Mouse (Mus musculus) C2C12 (cell line): ENCODE data around the gene Celf6. TPM values are rescaled to one million over a fixed set of nuclear protein-coding genes. Genes with fewer than 3 reads are reported as not detected.

ENCODE experiments used
- H3K27me3 ChIP-seq: one replicate; pipeline ENCODE4 v1.6.1; 2011; ENCODE audit not compliant: control insufficient read depth, insufficient read depth, insufficient read length
- H3K36me3 ChIP-seq: one replicate; pipeline ENCODE4 v1.6.1; 2011; ENCODE audit not compliant: control insufficient read depth, insufficient read depth
- H3K4me3 ChIP-seq: one replicate; pipeline ENCODE4 v1.5.1; 2011; ENCODE audit warnings: mild to moderate bottlenecking, control low read depth; ENCODE audit not compliant: poor library complexity, insufficient read depth, severe bottlenecking
- H3K79me2 ChIP-seq: one replicate; pipeline ENCODE4 v1.6.1; 2011; ENCODE audit not compliant: control insufficient read depth, insufficient read depth
- H3K79me3 ChIP-seq: one replicate; pipeline ENCODE4 v1.6.1; 2011; ENCODE audit warnings: low read depth, control low read depth
- H3ac ChIP-seq: one replicate; pipeline ENCODE3; 2011; ENCODE audit warnings: low read depth; ENCODE audit not compliant: control insufficient read depth, insufficient read length
- CEBPB ChIP-seq: IDR thresholded peaks from one replicate; pipeline ENCODE4 v1.6.1; 2011; ENCODE audit warnings: low read depth, mild to moderate bottlenecking, control low read depth, moderate library complexity
- CTCF ChIP-seq: IDR thresholded peaks from one replicate; pipeline ENCODE4 v1.5.1; 2011; ENCODE audit not compliant: control insufficient read depth, insufficient read depth, insufficient read length
- FOSL1 ChIP-seq: IDR thresholded peaks from one replicate; pipeline ENCODE4 v1.8.0; 2011; ENCODE audit warnings: mild to moderate bottlenecking, low read length; ENCODE audit not compliant: poor library complexity, insufficient read depth, severe bottlenecking
- MAX ChIP-seq: IDR thresholded peaks from one replicate; pipeline ENCODE4 v1.6.1; 2011; ENCODE audit warnings: mild to moderate bottlenecking, control low read depth
- MYOD1 ChIP-seq: IDR thresholded peaks from one replicate; pipeline ENCODE4 v1.6.1; 2011; ENCODE audit warnings: low read depth; ENCODE audit not compliant: control insufficient read depth, insufficient read length
- MYOG ChIP-seq: IDR thresholded peaks from one replicate; pipeline ENCODE4 v1.6.1; 2011; ENCODE audit not compliant: control insufficient read depth, insufficient read length; ENCODE audit errors: extremely low read depth
- USF1 ChIP-seq: IDR thresholded peaks from one replicate; pipeline ENCODE4 v1.6.1; 2011; ENCODE audit warnings: low read depth, mild to moderate bottlenecking, control low read depth, moderate library complexity
- polyA plus RNA-seq: library from polyadenylated mRNA; unstranded; fragments of >200 nt; fragmentation: generic; extraction: Trizol; gene quantifications from one replicate; pipeline ENCODE4 v1.2.1, GENCODE M21; 2012; ENCODE audit warnings: missing spikeins

Celf6 gene
- polyA plus RNA-seq, 1 experiment, result 0.13 TPM

DNA sequence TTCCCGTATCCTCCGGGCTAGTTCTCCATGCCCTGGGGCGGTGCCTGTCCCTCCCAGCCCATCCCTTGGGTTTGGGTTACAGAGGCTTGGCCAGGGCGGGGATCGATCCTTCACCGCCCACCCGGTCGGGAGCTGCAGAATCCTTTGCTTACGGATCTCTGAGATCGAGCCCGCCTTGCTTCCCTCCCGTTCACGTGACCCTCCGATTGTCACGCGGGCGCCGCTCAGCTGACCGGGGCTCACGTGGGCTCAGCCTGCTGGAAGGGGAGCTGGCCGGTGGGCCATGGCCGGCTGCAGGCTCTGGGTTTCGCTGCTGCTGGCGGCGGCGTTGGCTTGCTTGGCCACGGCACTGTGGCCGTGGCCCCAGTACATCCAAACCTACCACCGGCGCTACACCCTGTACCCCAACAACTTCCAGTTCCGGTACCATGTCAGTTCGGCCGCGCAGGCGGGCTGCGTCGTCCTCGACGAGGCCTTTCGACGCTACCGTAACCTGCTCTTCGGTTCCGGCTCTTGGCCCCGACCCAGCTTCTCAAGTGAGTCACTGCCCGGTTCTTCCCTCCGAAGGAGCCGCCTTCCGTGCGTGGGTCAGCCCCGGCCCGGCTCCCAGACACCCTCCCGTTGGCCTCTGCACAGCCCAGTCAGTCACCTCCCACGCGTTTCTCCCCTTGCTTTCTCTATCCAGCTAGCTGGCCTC lies 38.1 kb upstream of the Celf6 start, which contains the start of the genes Hexa and Tmem202:
TSS of gene Hexa (plus strand) at position 100 of the 697 bp plus-strand sequence.
TSS of gene Tmem202 (minus strand) at position 407 of the 697 bp plus-strand sequence.
- Histone ChIP-seq H3K36me3 (no peaks in the 10 kb centered on the region), H3K4me3 (peak within 1 kb of the TSS; percentile 42), H3ac (peak within 1 kb of the TSS; percentile 75), H3K27me3 (no peaks in the 10 kb centered on the region), H3K79me2 (peaks cover 49% of the 10 kb centered on the region), H3K79me3 (peaks cover 15% of the 10 kb centered on the region)
- TF ChIP-seq FOSL1 (no peak), CTCF (no peak), CEBPB (no peak), MYOD1 (no peak), USF1 (peak; percentile 97), MAX (peak; percentile 77)

DNA sequence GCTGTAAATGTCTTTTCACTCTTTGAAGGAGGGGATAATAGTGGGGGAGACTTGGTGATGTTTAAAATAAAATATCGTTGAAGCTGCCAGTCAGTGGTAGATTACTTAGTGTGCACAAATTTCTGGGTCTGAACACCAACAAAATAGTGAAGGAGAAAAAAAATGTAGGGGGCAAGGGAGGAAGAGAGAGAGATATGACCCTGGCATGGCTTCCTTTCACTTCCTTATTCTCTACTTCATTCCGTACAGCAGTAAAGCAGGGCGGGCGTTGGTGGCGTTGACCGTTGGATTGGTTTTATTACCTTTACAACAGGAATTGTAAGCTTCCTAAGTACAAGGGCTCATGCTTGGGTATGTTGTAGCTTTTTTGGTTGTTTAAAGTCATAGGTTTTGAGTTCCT lies 36.1 kb upstream of the Celf6 start:
- Histone ChIP-seq H3ac (no peak overlapping the region), H3K36me3 (no peaks in the 10 kb centered on the region), H3K79me2 (peaks cover 61% of the 10 kb centered on the region), H3K27me3 (no peaks in the 10 kb centered on the region), H3K4me3 (no peak overlapping the region), H3K79me3 (peaks cover 16% of the 10 kb centered on the region)
- TF ChIP-seq FOSL1 (no peak), USF1 (no peak)

DNA sequence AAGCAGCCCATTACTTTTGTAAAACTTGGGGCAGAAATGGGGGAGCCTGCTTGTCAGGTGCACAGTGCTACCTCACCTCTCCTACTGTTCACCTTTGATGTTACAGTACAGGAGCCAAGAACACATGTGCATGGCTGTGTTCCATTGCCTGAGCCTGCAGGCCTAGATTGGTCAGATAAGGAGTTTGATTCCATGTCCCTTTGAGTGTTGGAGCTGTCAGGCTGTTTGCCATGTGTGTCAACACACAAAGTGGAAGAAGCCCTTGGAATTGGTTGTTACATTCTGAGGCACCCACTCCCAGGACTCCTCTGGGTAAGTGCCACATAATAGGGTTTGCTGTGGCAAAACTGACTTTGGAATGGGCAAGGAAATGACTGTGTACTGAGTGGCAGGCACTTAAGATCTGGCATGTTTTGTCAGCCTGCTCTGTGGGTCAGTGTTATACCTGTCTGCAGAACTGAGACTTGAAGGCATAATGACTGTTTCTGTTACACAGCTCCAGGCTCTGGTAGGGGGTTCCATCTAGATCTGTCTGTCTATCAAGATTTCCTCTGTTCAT lies 34.9 kb upstream of the Celf6 start:
- Histone ChIP-seq H3K36me3 (no peaks in the 10 kb centered on the region), H3K79me3 (peaks cover 19% of the 10 kb centered on the region), H3ac (no peak overlapping the region), H3K79me2 (peaks cover 73% of the 10 kb centered on the region), H3K27me3 (no peaks in the 10 kb centered on the region), H3K4me3 (no peak overlapping the region)
- TF ChIP-seq CEBPB (no peak), CTCF (no peak), MYOD1 (no peak), FOSL1 (no peak), MYOG (no peak), USF1 (no peak), MAX (no peak)

DNA sequence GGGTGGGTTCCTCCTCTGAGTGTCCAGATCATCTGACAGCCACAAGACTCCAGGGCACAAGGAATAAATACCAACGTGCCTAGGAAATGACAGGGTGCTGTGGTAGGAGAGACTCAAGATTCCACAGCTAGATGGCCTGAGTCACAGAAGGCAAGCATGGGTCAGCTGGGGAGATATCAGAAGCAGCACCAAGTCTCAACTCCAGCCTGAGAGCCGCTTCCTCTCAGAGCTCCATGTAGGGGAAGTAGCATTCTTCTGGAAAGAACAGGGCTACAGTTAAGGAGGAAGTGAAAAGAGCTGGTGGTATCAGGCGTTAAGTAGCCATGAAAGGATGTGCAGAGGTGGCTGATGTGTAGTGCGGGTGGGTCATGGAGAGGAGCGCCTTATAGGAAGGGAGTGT lies 33.0 kb upstream of the Celf6 start:
- no peaks in the 10 kb centered on the region for H3K36me3 ChIP-seq
- H3ac ChIP-seq, result no peak overlapping the region
- H3K79me2 ChIP-seq, result peaks cover 74% of the 10 kb centered on the region

DNA sequence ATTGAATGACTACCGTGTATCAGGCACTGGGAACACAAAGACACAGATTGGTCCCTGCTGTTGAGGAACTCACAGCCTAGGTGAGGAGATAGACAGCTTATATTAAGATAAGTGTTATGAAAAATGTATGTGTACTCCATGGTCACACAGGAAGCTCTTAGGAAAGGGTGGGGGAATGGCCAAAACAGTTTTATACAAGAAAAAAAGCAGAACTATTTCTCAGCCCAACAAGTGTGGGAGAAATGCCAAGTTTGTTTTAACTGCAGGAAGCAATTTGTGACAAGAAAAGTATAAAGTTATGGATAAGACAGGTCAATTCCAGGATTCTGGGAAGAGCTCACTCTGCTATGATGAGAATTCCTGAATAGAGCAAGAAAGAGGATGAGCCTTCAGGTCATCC lies 29.8 kb upstream of the Celf6 start:
- H3K79me3 ChIP-seq, result peaks cover 9% of the 10 kb centered on the region
- H3K36me3 ChIP-seq, result no peaks in the 10 kb centered on the region
- H3K79me2 ChIP-seq, result peaks cover 43% of the 10 kb centered on the region
- no peak overlapping the region for H3ac ChIP-seq
- H3K27me3 ChIP-seq, result no peaks in the 10 kb centered on the region
- H3K4me3 ChIP-seq, result no peak overlapping the region
- TF ChIP-seq USF1 (no peak), CEBPB (no peak), MYOD1 (no peak), FOSL1 (no peak), CTCF (no peak), MYOG (no peak), MAX (no peak)

More for the DNA sequence above, 33.0 kb upstream of the Celf6 start:
- Histone ChIP-seq H3K27me3 (no peaks in the 10 kb centered on the region), H3K4me3 (no peak overlapping the region), H3K79me3 (peaks cover 22% of the 10 kb centered on the region)
- no peak for TF ChIP-seq USF1
- no peak for TF ChIP-seq FOSL1
- no peak for TF ChIP-seq CTCF
- no peak for TF ChIP-seq MYOG
- no peak for TF ChIP-seq MAX
- no peak for TF ChIP-seq CEBPB
- no peak for TF ChIP-seq MYOD1
